Mouse (Mus musculus) intestine, embryonic 15.5 days (tissue): ENCODE data around the gene Sigmar1. TPM values are rescaled to one million over a fixed set of nuclear protein-coding genes. Genes with fewer than 3 reads are reported as not detected.
A peak's percentile ranks its signal among the peaks of the same experiment; 100 is the strongest.

Experiments used
- ATAC-seq: fragments of 200-750 bp; cut with Nextera tagmentation; 2 replicates; pipeline ENCODE4 v1.8.0; 2017; ENCODE audit warnings: moderate TSS enrichment, moderate library complexity
- H3K27ac ChIP-seq: fragments of 300-500 bp; sonication (generic); 2 replicates; pipeline ENCODE4 v1.5.1; 2015; ENCODE audit warnings: mild to moderate bottlenecking, inconsistent platforms
- H3K27me3 ChIP-seq: fragments of 300-500 bp; sonication (generic); replicated peaks from 2 replicates; pipeline ENCODE4 v1.6.1; 2015; ENCODE audit warnings: inconsistent platforms
- H3K36me3 ChIP-seq: fragments of 300-500 bp; sonication (generic); 2 replicates; pipeline ENCODE4 v1.6.1; 2015; ENCODE audit warnings: inconsistent platforms
- H3K4me1 ChIP-seq: fragments of 300-500 bp; sonication (generic); replicated peaks from 2 replicates; pipeline ENCODE4 v1.6.1; 2015; ENCODE audit warnings: inconsistent platforms
- H3K4me2 ChIP-seq: fragments of 300-500 bp; sonication (generic); replicated peaks from 2 replicates; pipeline ENCODE4 v1.6.1; 2015; ENCODE audit warnings: mild to moderate bottlenecking, inconsistent platforms
- H3K4me3 ChIP-seq: fragments of 300-500 bp; sonication (generic); replicated peaks from 2 replicates; pipeline ENCODE4 v1.5.1; 2015; ENCODE audit warnings: inconsistent platforms
- H3K9ac ChIP-seq: fragments of 300-500 bp; sonication (generic); 2 replicates; pipeline ENCODE4 v1.6.1; 2015; ENCODE audit warnings: inconsistent platforms
- H3K9me3 ChIP-seq: fragments of 300-500 bp; sonication (generic); 2 replicates; pipeline ENCODE4 v1.6.1; 2016; ENCODE audit warnings: inconsistent platforms
- WGBS: fragments of 180-500 bp; shearing (Covaris S2); methylation state at CpG from one replicate; pipeline ENCODE4 v1.1.7; 2015; 5-methylcytosine and 5-hydroxymethylcytosine counted together
- polyA plus RNA-seq: library from polyadenylated mRNA; unstranded; fragments of >200 nt; fragmentation: Nextera tagmentation; extraction: Ambion mirVana; gene quantifications from 2 replicates; pipeline ENCODE4 v1.2.1, GENCODE M21; 2015

Sigmar1 gene
- polyA plus RNA-seq, 1 experiment from 2014 or later: 94.7 TPM

DNA sequence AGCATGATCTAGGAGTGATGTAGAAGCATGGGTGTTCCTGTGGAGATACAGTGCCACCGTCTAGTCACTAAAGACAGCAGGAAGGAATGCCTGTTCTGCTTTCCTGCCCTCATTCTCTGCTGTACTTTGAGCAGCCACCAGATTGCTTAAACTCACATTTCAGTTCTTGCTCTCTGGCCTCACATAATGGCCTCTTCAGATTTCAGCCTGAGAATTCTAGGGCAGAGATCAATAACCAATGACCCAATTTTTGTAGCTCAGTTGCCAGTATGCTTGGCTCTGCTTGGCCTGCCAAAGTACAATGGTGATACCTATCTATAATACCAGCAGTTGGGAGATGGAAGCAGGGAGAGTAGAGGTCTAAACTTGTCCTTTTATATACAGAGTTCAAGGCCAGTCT is 10.9 kb downstream of the Sigmar1 start:
- Histone ChIP-seq H3K4me1 (peaks cover 4% of the 10 kb centered on the region), H3K4me2 (no peak overlapping the region), H3K9me3 (no peaks in the 10 kb centered on the region; the same call in 1 of the 2 replicates), H3K9ac (no peak overlapping the region), H3K4me3 (no peak overlapping the region), H3K27ac (no peak overlapping the region), H3K27me3 (no peaks in the 10 kb centered on the region), H3K36me3 (no peaks in the 10 kb centered on the region)
- WGBS: 76% methylated on average over 1 of the region's 1 CpGs
- no peak for ATAC-seq

DNA sequence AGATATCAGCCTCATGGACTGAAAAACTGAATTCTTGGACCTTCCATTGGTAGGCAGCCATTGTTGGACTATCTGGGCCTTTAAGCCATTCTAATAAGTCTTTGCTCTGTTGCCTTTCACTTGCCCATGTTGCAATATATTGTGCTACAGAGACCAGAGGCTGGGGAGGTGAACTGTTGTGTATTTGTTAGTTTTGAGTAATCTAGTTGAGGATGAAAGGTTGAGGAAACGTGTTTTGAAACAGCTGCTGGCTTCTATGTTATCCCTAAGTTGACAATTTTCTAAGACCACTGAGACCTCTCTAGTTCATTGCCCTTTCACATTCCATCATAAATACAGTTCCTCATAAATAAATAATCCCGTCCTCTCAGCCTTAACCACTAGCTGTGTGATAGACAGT is 11.8 kb downstream of the Sigmar1 start:
- H3K4me3 ChIP-seq: no peak overlapping the region
- H3K27me3 ChIP-seq: no peaks in the 10 kb centered on the region
- WGBS: 52% methylated on average over 2 of the region's 2 CpGs
- peaks cover 13% of the 10 kb centered on the region for H3K4me1 ChIP-seq
- no peaks in the 10 kb centered on the region; the same call in 1 of the 2 replicates for H3K9me3 ChIP-seq
- H3K27ac ChIP-seq: no peak overlapping the region
- no peak overlapping the region for H3K9ac ChIP-seq
- no peak for ATAC-seq
- 0 out of 2 replicates have a peak, but pooled peaks cover 3% of the 10 kb centered on the region for H3K36me3 ChIP-seq
- no peak overlapping the region for H3K4me2 ChIP-seq

DNA sequence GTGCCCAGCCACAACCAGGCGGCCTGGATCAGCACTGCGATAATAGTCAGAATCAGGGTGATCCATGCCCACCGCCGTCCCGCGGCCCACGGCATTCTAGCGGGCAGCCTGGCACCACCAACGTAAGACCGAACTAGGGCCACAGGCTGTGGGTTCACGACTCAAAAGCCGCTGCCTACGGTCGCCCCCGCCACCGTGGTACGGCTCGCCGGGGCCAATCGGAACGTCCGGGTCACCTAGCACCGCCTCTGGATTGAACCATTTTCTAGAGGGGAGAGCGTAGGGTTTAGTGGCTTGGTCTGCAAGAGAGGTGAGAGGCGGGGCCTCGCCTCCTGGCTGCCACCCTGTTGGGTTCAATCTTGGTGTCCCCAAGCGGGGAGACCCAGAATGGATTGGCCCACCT is 14.8 kb downstream of the Sigmar1 start:
- WGBS: under 1% methylated on average over 27 of the region's 27 CpGs
- H3K4me2 ChIP-seq: peak overlapping the region; percentile 88
- ATAC-seq: peak; percentile 97
- H3K9ac ChIP-seq: peak overlapping the region; percentile 83
- peak overlapping the region; percentile 87 for H3K27ac ChIP-seq
- H3K4me3 ChIP-seq: peak overlapping the region; percentile 81
- H3K36me3 ChIP-seq: 0 out of 2 replicates have a peak, but pooled peaks cover 4% of the 10 kb centered on the region
- no peaks in the 10 kb centered on the region for H3K27me3 ChIP-seq
- H3K9me3 ChIP-seq: no peaks in the 10 kb centered on the region
- peaks cover 13% of the 10 kb centered on the region for H3K4me1 ChIP-seq

DNA sequence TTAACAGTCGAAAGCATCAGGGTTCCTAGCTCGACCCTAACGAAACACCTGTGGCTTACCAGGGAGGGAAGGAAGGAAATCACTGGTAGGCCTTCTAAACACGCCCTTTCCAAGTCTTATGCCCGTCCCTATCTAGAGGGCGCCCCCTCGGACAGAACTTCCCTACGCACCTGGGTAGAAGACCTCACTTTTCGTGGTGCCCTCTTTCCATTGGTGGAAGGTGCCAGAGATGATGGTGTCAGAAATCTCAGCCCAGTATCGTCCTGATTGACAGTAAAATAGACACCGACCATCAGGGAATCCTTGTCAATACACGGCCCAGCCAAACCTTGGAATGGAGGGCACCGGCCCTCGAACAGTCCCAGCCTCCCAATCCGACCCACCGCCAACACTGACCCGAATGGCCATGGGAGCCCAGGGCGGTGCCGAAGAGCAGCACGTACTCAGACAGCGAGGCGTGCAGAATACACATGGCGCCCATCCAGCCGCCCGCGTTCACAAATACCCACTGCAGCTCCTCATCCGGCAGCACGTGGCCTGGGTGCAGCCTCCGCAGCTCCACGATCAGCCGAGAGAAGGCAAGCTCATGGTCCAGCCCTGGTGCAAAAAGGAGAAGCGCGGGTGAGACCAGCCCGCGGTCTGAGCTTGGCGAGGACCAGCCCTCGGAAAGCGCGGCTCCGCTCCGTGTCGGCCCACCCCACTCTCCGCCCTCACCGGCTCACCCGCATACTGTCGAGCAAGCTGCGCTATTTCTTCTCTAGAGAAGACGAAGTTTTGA is 15.4 kb downstream of the Sigmar1 start:
- Histone ChIP-seq H3K36me3 (0 out of 2 replicates have a peak, but pooled peaks cover 4% of the 10 kb centered on the region), H3K9me3 (no peaks in the 10 kb centered on the region), H3K4me1 (peaks cover 13% of the 10 kb centered on the region), H3K4me2 (peak overlapping the region; percentile 88), H3K4me3 (peak overlapping the region; percentile 81), H3K9ac (peak overlapping the region; percentile 83), H3K27me3 (no peaks in the 10 kb centered on the region), H3K27ac (peak overlapping the region; percentile 87)
- peak; percentile 84 for ATAC-seq
- under 1% methylated on average over 47 of the region's 48 CpGs for WGBS

DNA sequence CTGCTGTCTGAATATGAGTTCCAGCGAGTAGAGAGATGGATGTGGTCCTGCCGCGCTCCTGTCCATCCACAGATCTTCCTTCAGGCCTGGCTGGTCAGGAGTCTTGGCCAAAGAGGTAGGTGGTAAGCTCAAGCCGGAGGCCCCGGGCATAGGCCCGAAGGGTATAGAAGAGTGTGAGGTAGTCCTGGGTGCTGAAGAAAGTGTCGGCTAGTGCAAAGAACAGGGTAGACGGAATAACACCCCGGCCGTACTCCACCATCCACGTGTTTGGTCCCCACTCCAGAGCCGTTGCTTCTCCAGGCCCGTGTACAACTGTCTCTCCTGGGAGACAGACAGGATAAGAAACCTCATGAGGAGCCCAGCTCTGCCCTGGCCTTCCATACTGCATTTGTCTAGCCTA is 16.7 kb downstream of the Sigmar1 start:
- ATAC-seq: no peak
- Histone ChIP-seq H3K4me2 (peak overlapping the region; percentile 88; the same call in 1 of the 2 replicates), H3K4me3 (no peak overlapping the region), H3K27me3 (no peaks in the 10 kb centered on the region), H3K9me3 (no peaks in the 10 kb centered on the region), H3K9ac (no peak overlapping the region), H3K27ac (no peak overlapping the region), H3K36me3 (0 out of 2 replicates have a peak, but pooled peaks cover 4% of the 10 kb centered on the region), H3K4me1 (peaks cover 13% of the 10 kb centered on the region)
- WGBS: 97% methylated on average over 13 of the region's 13 CpGs

DNA sequence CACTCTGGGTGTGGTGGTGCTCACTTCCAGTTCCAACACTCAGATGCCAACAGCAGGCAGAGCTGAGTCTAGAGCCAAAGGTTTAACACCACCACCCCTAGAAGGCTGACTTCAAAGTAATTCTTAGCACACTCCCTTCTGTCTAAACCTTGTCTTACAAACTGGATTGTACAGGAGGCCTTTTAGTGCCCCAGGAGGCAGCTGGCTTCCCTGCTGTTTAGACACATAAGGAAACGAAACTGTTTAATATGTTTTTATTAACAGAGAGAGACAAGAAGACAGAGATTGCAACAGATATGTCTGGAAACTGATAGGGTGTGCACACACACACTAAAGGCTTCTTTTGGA is 17.7 kb downstream of the Sigmar1 start:
- Histone ChIP-seq H3K27me3 (0 out of 2 replicates have a peak, but pooled peaks cover 2% of the 10 kb centered on the region), H3K4me1 (peaks cover 13% of the 10 kb centered on the region), H3K9me3 (no peaks in the 10 kb centered on the region), H3K4me3 (no peak overlapping the region), H3K27ac (0 out of 2 replicates have a peak overlapping the region, but pooled peaks have one; percentile 17), H3K9ac (no peak overlapping the region), H3K4me2 (no peak overlapping the region), H3K36me3 (0 out of 2 replicates have a peak, but pooled peaks cover 4% of the 10 kb centered on the region)
- ATAC-seq: no peak
- WGBS: 59% methylated on average over 1 of the region's 1 CpGs

DNA sequence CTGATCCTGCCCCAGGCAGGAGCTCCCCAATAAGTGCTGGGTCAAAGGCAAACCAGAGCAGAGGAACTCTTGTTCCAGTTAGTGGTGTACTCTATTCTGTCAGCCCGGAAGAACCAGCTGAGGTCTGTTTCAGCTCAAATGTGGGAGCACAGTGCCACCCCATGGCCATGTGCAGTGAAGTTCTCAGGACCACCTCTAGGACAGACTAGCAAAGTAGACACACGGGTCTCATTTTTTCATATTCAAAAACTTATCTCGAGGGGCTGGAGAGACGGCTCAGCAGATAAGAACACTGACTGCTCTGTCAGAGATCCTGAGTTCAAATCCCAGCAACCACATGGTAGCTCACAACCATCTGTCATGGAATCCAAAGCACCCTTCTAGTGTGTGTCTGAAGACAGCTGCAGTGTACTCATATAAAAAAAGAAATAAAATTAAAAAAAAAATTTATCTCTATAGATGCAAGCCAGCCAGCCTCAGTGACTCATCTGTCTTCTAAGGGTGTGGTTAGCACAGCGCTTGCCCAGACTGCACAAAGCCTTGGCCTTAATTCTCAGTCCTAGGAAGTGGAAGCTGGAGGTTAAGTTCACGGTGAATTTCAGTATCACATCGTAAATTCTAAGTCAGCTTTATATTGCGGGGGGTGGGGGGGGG is 18.2 kb downstream of the Sigmar1 start:
- H3K36me3 ChIP-seq: 0 out of 2 replicates have a peak, but pooled peaks cover 4% of the 10 kb centered on the region
- H3K4me3 ChIP-seq: no peak overlapping the region
- 30% methylated on average over 8 of the region's 8 CpGs for WGBS
- no peak for ATAC-seq
- peaks cover 6% of the 10 kb centered on the region for H3K27me3 ChIP-seq
- peaks cover 13% of the 10 kb centered on the region for H3K4me1 ChIP-seq
- no peak overlapping the region for H3K4me2 ChIP-seq
- no peak overlapping the region for H3K9ac ChIP-seq
- no peaks in the 10 kb centered on the region for H3K9me3 ChIP-seq
- H3K27ac ChIP-seq: 0 out of 2 replicates have a peak overlapping the region, but pooled peaks have one; percentile 17

DNA sequence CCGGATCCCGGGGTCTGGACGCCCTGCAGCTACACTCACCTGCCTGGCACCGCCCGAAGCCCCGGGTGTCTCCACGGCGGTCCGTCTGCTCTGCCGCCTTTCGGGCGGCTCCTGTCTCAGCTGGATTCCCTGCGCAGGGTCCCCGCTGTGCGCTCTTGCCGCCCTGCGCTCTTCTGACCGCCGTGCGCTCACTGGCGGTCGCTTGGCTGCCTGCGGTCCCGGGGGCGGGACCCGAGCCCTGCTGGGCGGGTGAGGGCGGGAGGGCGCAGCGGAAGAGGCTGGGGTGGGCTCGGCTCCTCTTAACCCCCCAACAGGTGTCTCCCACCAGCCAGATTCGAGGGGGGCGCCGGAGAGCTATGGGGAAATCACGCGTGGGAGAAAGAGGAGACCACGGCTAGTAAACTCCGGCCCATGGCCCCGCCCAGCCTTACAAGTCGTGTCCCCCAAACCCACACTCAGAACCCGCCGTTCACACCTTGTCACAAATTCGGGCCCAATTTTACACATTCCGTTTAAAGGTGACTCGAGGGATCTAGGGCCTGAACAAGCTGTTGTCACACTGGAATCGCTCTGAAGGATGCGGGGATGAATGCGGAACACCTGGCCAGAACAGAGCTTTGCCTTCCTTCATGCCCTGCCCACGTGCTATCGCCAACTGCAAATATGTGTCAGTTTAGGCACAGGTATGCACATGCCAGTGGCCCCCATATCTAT is 24.7 kb downstream of the Sigmar1 start, which contains the start of gene Arid3c:
Gene Arid3c (minus strand): TSS at position 91 of the 714 bp plus-strand sequence.
- ATAC-seq: peak; percentile 59; the same call in 1 of the 2 replicates
- H3K4me3 ChIP-seq: peak within 1 kb of the TSS; percentile 33
- no peaks in the 10 kb centered on the region for H3K36me3 ChIP-seq
- 1% methylated on average over 50 of the region's 50 CpGs for WGBS
- peak within 1 kb of the TSS; percentile 69 for H3K4me2 ChIP-seq
- no peaks in the 10 kb centered on the region for H3K9me3 ChIP-seq
- H3K27me3 ChIP-seq: peaks cover 62% of the 10 kb centered on the region
- peaks cover 8% of the 10 kb centered on the region for H3K4me1 ChIP-seq
- H3K27ac ChIP-seq: no peak within 1 kb of the TSS
- 0 out of 2 replicates have a peak within 1 kb of the TSS, but pooled peaks have one; percentile 2 for H3K9ac ChIP-seq

DNA sequence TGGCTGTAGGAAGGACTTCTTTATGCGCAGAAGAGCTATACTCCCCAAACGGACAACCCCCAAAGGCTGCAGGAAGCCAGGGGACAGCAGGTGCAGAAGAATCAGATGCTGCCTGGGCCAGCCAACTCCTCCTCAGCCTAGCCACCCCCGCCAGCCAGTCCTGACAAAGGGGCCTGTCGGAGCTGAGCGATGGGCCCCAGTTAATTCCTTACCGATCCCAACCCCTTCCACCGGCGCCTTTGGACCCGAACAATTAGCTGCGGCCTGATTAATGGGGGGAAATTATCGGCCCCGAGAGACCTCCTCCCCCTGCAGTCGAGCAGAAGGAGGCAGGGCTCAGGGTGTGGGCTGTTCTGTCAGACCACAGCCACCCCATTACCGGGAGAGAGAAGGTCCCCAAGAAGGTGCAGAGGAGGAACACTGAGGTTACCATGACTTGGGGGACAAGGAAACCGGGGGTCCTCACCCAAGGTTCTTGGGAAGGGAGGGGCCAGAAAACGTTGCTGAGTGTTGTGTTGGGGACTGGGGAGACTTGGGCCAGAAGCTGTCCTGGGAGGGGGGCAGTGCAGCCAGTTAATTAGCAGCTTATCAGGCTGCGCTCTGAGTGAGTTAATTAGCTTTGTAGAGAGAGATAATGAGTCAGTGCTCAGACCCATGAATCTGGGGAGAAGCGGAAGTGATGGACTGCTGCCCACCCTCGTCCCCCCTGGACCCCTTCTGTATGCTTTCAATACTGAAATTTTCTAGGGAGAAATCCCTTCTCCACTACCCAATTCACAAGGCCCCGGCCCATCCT is 28.9 kb downstream of the Sigmar1 start:
- Histone ChIP-seq H3K4me1 (peaks cover 13% of the 10 kb centered on the region), H3K9me3 (no peaks in the 10 kb centered on the region), H3K4me3 (no peak overlapping the region), H3K27me3 (peaks cover 76% of the 10 kb centered on the region), H3K27ac (no peak overlapping the region), H3K4me2 (no peak overlapping the region), H3K36me3 (no peaks in the 10 kb centered on the region), H3K9ac (no peak overlapping the region)
- no peak for ATAC-seq
- WGBS: 14% methylated on average over 20 of the region's 20 CpGs

DNA sequence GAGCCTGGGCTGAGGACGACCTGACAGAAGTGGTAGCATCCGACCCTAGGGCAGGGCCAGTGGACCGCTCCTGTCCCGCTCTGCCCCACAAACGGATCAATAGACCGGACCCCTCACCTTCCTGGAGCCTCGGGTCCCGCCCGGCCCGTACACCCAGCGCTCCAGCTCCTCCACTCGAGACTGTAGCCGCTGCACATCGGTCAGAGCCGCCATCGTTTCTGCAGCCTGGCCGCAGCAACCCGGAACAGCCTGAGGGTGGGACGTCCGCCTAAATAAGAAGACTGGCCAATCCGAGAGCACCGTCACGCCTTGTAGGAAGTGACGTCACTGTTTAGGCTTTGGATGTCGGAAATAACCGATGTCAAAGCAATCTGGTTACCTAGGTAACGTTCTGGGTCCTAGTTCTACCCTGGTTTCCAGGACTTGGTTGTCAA is 33.0 kb downstream of the Sigmar1 start, which contains the start of gene Dctn3:
Gene Dctn3 (minus strand): TSS at position 253 of the 434 bp plus-strand sequence.
- ATAC-seq: peak; percentile 98
- H3K9me3 ChIP-seq: no peaks in the 10 kb centered on the region
- H3K27ac ChIP-seq: no peak within 1 kb of the TSS
- H3K4me2 ChIP-seq: peak within 1 kb of the TSS; percentile 68
- H3K27me3 ChIP-seq: peaks cover 42% of the 10 kb centered on the region
- H3K36me3 ChIP-seq: peaks cover 8% of the 10 kb centered on the region
- peak within 1 kb of the TSS; percentile 79 for H3K9ac ChIP-seq
- under 1% methylated on average over 27 of the region's 27 CpGs for WGBS
- peak within 1 kb of the TSS; percentile 94 for H3K4me3 ChIP-seq
- H3K4me1 ChIP-seq: peaks cover 8% of the 10 kb centered on the region

DNA sequence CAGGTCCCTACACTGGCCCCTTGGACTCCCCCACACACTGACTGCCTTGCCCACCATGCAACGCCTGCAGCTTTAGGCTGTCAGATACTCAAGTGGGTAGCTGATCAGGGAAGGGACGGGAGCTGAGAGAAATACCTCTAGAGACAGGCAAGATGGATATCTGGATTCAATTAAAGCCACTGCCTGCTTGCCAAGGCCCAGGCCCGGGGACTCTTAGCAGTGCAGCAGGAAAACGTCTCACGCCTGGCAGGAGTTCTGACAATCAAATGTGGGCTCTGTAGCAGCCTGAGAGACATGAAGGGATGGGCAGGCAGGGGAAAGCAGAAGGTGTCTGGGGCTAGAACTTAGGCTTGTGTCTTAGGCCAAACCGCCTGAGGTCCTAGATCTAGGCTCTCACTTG is 39.1 kb downstream of the Sigmar1 start:
- Histone ChIP-seq H3K27ac (no peak overlapping the region), H3K9ac (no peak overlapping the region), H3K4me2 (no peak overlapping the region), H3K4me1 (peaks cover 16% of the 10 kb centered on the region), H3K36me3 (peaks cover 11% of the 10 kb centered on the region), H3K4me3 (no peak overlapping the region), H3K27me3 (no peaks in the 10 kb centered on the region), H3K9me3 (no peaks in the 10 kb centered on the region)
- ATAC-seq: no peak
- WGBS: 82% methylated on average over 6 of the region's 6 CpGs
